Mouse (Mus musculus): ENCODE data around the gene Gpatch8. TPM values are rescaled to one million over a fixed set of nuclear protein-coding genes. Genes with fewer than 3 reads are reported as not detected.
A peak's percentile ranks its signal among the peaks of the same experiment; 100 is the strongest.

Gpatch8 gene
- polyA plus RNA-seq, 1 experiment from 2014 or later = 68.7 TPM

GRCm38 (mm10) chr11:102493241-102493640, 63.0 kb downstream of the Gpatch8 start:
- 89% methylated on average over 2 of the region's 2 CpGs for WGBS
- no peak overlapping the region for H3K4me2 ChIP-seq (replicated peaks)
- H3K36me3 ChIP-seq = peaks cover 34% of the 10 kb centered on the region
- H3K9me3 ChIP-seq = no peaks in the 10 kb centered on the region
- H3K9ac ChIP-seq = no peak overlapping the region
- H3K27ac ChIP-seq = no peak overlapping the region
- ATAC-seq (ENCODE audit: insufficient number of reproducible peaks, insufficient read depth, low FRiP score, low TSS enrichment) = no peak
- no peak overlapping the region for H3K4me3 ChIP-seq
- H3K27me3 ChIP-seq = no peaks in the 10 kb centered on the region
- no peaks in the 10 kb centered on the region for H3K4me1 ChIP-seq

- Histone ChIP-seq H3K27ac (no peak overlapping the region), H3K4me1 (no peaks in the 10 kb centered on the region), H3K36me3 (peaks cover 43% of the 10 kb centered on the region), H3K9ac (no peak overlapping the region), H3K27me3 (no peaks in the 10 kb centered on the region), H3K9me3 (no peaks in the 10 kb centered on the region), H3K4me3 (no peak overlapping the region), H3K4me2 (replicated peaks) (no peak overlapping the region)
- 95% methylated on average over 2 of the region's 2 CpGs for WGBS
- ATAC-seq (ENCODE audit: insufficient number of reproducible peaks, insufficient read depth, low FRiP score, low TSS enrichment) = no peak
Observed at GRCm38 (mm10) chr11:102487901-102488300, 68.3 kb downstream of the Gpatch8 start.

DNA sequence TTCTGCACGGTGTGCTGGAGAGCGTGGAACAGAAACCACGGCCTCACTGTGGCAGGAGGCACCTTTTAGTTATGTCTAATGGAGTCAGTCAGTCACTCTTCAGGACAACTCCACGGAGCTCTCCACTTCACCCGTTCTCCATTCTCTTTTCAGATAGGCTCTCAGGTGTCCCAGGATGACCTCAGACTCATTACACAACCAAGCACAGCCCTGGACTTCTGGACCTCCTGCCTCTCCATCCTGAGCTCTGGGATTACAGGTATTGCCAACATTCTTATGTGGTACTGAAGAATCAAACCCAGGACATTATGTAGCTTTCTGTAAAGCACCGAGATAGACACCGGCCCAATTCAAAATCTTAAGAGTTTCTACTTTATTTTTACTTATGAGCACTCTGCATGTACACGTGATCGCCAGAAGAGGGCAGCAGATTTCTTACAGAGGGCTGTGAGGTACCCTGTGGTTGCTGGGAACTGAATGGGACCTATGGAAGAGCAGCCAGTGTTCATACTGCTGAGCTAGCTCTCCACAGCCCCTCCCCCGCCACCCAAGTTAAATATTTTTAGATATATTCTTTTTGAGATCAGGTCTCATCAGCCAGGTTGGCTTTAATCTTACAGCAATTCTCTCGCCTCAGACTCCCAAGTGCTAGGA, 69.3 kb downstream of the Gpatch8 start:
- H3K9me3 ChIP-seq = no peaks in the 10 kb centered on the region
- no peaks in the 10 kb centered on the region for H3K4me1 ChIP-seq
- H3K4me3 ChIP-seq = no peak overlapping the region
- H3K27ac ChIP-seq = no peak overlapping the region
- peaks cover 44% of the 10 kb centered on the region for H3K36me3 ChIP-seq
- 70% methylated on average over 11 of the region's 11 CpGs for WGBS
- no peaks in the 10 kb centered on the region for H3K27me3 ChIP-seq
- ATAC-seq (ENCODE audit: insufficient number of reproducible peaks, insufficient read depth, low FRiP score, low TSS enrichment) = no peak
- H3K4me2 ChIP-seq (replicated peaks) = no peak overlapping the region
- H3K9ac ChIP-seq = no peak overlapping the region

DNA sequence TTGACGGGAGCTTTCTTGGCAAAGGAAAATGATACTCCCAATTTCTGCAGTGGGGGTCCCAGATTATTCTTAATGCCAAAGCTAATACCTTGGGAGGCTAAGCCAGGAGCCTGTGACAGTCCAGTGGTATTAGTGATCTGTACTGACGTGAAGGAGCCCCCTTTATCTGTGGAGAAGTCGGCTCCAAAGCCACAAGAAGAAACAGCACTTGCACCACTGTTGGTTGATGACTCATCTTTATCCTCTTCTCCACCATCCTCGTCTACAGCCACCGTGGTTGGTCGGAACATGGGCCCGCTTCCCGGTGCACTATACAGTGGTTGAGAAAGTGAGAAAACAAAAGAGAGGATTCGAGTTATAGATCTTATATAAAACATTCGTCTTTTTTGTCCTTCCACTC, 74.4 kb downstream of the Gpatch8 start:
- no peaks in the 10 kb centered on the region for H3K9me3 ChIP-seq
- H3K4me1 ChIP-seq = no peaks in the 10 kb centered on the region
- H3K27me3 ChIP-seq = no peaks in the 10 kb centered on the region
- no peak for ATAC-seq (ENCODE audit: insufficient number of reproducible peaks, insufficient read depth, low FRiP score, low TSS enrichment)
- H3K4me2 ChIP-seq (replicated peaks) = no peak overlapping the region
- no peak overlapping the region for H3K27ac ChIP-seq
- H3K4me3 ChIP-seq = no peak overlapping the region
- H3K9ac ChIP-seq = no peak overlapping the region
- 94% methylated on average over 10 of the region's 10 CpGs for WGBS
- peaks cover 83% of the 10 kb centered on the region for H3K36me3 ChIP-seq

DNA sequence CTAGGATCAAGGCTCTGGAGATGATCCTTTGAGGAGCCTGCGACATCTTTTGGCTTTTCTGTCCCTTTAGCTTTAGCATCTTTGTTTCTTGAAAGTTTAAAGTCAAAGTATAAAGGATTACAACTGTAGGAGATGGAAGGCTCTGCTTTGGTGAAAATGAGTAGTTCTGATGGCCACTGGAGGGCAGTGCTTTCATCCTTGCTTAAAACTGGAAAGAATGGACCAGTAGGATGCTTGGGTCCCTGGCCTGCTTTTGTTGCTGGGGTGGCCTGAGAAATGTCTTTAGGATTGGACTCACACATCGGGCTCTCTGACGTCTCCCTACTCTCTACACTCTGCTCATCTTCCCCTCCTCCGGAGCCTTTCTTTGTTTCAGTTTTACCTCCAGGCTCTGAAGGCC, 75.3 kb downstream of the Gpatch8 start:
- 87% methylated on average over 4 of the region's 4 CpGs for WGBS
- peaks cover 77% of the 10 kb centered on the region for H3K36me3 ChIP-seq
- no peaks in the 10 kb centered on the region for H3K9me3 ChIP-seq
- H3K27ac ChIP-seq = no peak overlapping the region
- no peaks in the 10 kb centered on the region for H3K27me3 ChIP-seq
- H3K4me3 ChIP-seq = no peak overlapping the region
- no peaks in the 10 kb centered on the region for H3K4me1 ChIP-seq
- H3K4me2 ChIP-seq (replicated peaks) = no peak overlapping the region
- H3K9ac ChIP-seq = no peak overlapping the region
- ATAC-seq (ENCODE audit: insufficient number of reproducible peaks, insufficient read depth, low FRiP score, low TSS enrichment) = no peak

GRCm38 (mm10) chr11:102480111-102480510, 76.1 kb downstream of the Gpatch8 start:
- Histone ChIP-seq H3K4me3 (no peak overlapping the region), H3K9me3 (no peaks in the 10 kb centered on the region), H3K4me1 (no peaks in the 10 kb centered on the region), H3K36me3 (peaks cover 71% of the 10 kb centered on the region), H3K27ac (no peak overlapping the region), H3K9ac (no peak overlapping the region), H3K27me3 (no peaks in the 10 kb centered on the region), H3K4me2 (replicated peaks) (no peak overlapping the region)
- 99% methylated on average over 15 of the region's 15 CpGs for whole genome bisulfite sequencing
- ATAC-seq (ENCODE audit: insufficient number of reproducible peaks, insufficient read depth, low FRiP score, low TSS enrichment) = no peak

DNA sequence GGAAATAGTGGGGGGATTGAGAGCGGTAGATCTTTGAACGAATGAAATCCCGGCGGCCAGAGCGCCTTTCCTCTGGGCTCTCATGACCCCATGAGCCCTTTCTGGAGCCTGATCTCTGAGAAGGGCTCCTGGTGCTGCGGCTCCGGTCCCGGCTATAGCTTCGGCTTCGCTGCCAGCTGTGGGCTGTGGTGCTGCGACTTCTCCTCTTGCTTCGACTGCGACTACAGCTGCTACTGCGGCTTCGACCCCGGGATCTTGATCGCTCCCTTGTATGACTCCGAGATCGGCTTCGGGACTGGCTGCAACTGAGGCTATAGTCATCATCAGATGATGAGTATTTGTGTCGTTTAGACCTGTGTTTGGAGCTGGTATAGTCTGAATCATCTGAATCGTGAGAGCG, 76.6 kb downstream of the Gpatch8 start:
- peaks cover 67% of the 10 kb centered on the region for H3K36me3 ChIP-seq
- 96% methylated on average over 23 of the region's 23 CpGs for WGBS
- H3K4me3 ChIP-seq = no peak overlapping the region
- H3K4me1 ChIP-seq = no peaks in the 10 kb centered on the region
- no peak for ATAC-seq (ENCODE audit: insufficient number of reproducible peaks, insufficient read depth, low FRiP score, low TSS enrichment)
- no peak overlapping the region for H3K4me2 ChIP-seq (replicated peaks)
- H3K9ac ChIP-seq = no peak overlapping the region
- H3K27ac ChIP-seq = no peak overlapping the region
- H3K9me3 ChIP-seq = no peaks in the 10 kb centered on the region
- H3K27me3 ChIP-seq = no peaks in the 10 kb centered on the region

- no peak overlapping the region for H3K27ac ChIP-seq
- no peak overlapping the region for H3K4me3 ChIP-seq
- peaks cover 61% of the 10 kb centered on the region for H3K36me3 ChIP-seq
- H3K4me1 ChIP-seq = no peaks in the 10 kb centered on the region
- no peak overlapping the region for H3K4me2 ChIP-seq (replicated peaks)
- H3K27me3 ChIP-seq = no peaks in the 10 kb centered on the region
- H3K9me3 ChIP-seq = no peaks in the 10 kb centered on the region
- 89% methylated on average over 3 of the region's 3 CpGs for WGBS
- ATAC-seq (ENCODE audit: insufficient number of reproducible peaks, insufficient read depth, low FRiP score, low TSS enrichment) = no peak
- H3K9ac ChIP-seq = no peak overlapping the region
Observed at GRCm38 (mm10) chr11:102478671-102479070, 77.5 kb downstream of the Gpatch8 start.

DNA sequence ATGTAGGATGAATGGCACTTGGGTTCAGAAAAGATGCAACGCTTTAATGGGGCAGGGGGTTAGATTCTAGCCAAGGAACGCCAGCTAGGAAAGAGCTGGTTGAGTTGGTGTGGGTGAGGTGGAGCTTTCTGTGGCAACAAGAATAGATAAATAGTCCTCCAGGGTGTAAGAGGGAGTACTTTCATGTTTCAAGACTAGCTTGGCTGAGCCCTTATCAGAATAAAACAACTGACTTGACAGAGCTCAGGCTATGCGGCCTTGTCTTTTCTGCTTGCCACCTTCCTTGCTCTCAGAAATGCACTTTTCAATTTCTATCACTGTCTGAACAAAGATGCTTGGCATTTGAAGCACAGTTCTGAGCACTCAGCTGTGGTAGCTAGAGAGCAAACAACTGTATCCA, 81.2 kb downstream of the Gpatch8 start:
- Histone ChIP-seq H3K27ac (no peak overlapping the region), H3K4me1 (no peaks in the 10 kb centered on the region), H3K4me3 (no peak overlapping the region), H3K36me3 (peaks cover 32% of the 10 kb centered on the region), H3K27me3 (no peaks in the 10 kb centered on the region), H3K4me2 (replicated peaks) (no peak overlapping the region), H3K9me3 (no peaks in the 10 kb centered on the region), H3K9ac (no peak overlapping the region)
- 90% methylated on average over 3 of the region's 3 CpGs for WGBS
- ATAC-seq (ENCODE audit: insufficient number of reproducible peaks, insufficient read depth, low FRiP score, low TSS enrichment) = no peak

DNA sequence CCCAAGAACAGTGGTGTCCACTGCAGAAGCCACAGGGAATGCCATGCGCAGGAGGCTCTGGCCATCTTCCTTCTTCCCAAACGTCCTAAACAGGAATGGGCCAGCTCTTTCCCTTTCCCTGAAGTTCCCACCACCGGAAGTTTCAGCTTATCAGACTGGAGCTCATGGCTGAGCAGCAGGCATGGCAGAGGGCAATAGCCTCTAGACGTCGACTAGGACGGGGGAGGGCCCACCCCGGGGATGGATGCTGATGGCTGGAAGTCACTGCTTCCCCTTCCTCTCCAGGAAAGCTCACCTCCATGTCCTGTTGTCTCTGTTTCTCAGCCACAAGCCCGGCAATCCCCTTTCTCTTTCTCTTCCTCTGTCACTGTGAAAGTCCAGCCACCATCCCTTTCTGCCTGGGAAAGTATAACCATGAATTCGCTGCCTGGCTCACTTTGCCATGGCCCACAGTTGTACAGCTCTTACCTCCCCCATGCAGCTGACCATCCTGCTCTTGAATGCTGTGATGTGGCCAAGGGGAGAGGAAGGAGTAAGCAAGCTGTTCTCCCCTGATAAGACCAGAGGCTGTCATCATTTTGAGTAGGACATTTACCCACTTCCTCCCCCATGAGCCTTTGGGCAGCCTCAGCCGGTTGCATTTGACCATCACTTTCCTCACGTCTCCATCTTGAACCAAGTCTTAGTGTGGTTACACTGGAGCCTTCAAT, 86.4 kb downstream of the Gpatch8 start, which contains the start of gene Itga2b:
Itga2b (minus strand) TSS at position 475 of the 710 bp plus-strand sequence.
- no peaks in the 10 kb centered on the region for H3K9me3 ChIP-seq
- no peak within 1 kb of the TSS for H3K4me2 ChIP-seq (replicated peaks)
- 66% methylated on average over 11 of the region's 11 CpGs for WGBS
- H3K9ac ChIP-seq = no peak within 1 kb of the TSS
- no peak within 1 kb of the TSS for H3K4me3 ChIP-seq
- H3K4me1 ChIP-seq = peaks cover 15% of the 10 kb centered on the region
- H3K36me3 ChIP-seq = no peaks in the 10 kb centered on the region; the same call in 1 of the 2 replicates
- no peaks in the 10 kb centered on the region for H3K27me3 ChIP-seq
- ATAC-seq (ENCODE audit: insufficient number of reproducible peaks, insufficient read depth, low FRiP score, low TSS enrichment) = no peak
- no peak within 1 kb of the TSS for H3K27ac ChIP-seq

DNA sequence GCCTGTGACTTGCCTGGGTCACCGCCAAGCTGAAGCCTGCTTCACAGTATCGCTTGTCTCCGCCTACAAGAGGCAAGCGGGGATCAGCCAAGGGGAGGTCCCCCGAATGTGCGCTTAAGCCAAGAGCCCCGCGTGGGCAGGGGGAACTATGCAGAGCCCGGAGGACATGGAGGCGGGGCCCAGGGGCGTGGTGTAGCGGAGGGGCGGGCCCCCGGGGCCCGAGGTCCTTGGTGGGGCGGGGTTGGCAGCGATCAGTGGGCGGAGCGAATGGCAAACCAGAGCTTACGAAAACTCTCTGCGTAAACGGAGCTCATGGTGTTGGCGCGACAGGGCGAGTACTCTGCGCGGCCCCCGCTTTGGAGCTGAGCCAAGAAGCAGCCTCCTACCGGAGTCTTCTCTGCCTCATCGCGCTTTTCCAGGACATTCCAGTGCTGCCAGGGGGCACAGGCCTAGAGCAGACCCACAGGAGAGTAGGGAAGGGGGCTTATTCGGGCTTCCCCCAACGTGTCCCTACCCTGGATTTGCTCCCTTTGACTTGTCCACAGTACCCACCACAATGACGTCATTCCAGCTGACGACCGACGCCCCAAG, 89.1 kb downstream of the Gpatch8 start:
- WGBS = 1% methylated on average over 37 of the region's 37 CpGs
- peak; percentile 88 for ATAC-seq (ENCODE audit: insufficient number of reproducible peaks, insufficient read depth, low FRiP score, low TSS enrichment)
- Histone ChIP-seq H3K4me3 (peak overlapping the region; percentile 37), H3K9me3 (no peaks in the 10 kb centered on the region), H3K27me3 (no peaks in the 10 kb centered on the region), H3K4me1 (peaks cover 15% of the 10 kb centered on the region), H3K36me3 (no peaks in the 10 kb centered on the region), H3K27ac (peak overlapping the region; percentile 12), H3K4me2 (replicated peaks) (peak overlapping the region; percentile 75), H3K9ac (peak overlapping the region; percentile 11)

Data from embryonic facial prominence, embryonic 12.5 days (tissue).